Mouse (Mus musculus) CH12F3 (cell line): Measurements from ENCODE around the gene Tmem174.

Experiments used
- in situ Hi-C: fragments of 300-500 bp; cut with MboI; formaldehyde crosslinking; loops from 2 replicates; pipeline ENCODE4 v1.14.3; 2020; ENCODE audit warnings: low sequenced_read_pairs

The Tmem174 gene

DNA sequence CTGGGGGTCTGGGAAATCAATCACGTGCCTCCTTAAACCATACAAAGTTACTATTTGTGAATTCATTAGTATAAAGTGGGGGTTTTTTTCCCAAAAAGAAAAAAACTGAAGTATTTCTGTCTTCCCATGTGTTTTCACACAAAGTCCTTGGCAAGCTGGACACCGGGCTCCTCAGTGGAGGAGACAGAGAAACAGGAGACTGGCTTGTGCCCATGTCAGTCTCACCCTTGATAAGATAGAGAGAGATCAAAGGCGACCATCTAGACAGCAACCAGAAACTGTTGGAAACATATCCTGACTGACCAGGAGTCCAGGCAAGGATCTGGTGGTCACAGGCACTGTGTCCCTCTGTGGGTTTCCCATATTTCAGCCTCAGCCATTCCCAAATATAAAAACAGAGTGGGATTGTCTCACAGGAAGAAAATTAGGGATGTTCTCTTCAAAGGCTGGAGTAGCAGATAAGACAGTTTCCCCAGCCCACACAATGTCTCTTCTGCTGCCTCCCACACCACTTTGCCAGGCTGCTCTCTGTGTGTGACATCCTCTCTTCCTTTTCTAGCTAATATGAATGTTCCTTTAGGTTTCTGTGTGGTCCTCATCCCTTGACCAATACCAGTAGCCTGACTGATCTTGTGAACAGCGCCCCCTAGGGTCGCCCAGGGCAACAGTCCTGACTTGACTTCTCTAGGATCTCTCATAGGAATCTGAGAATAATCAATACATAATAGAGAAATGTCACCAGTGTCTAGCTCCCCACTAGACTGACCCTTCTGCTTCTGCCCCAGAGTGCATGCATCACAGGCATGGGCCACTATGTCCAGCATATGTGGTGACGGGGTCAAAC is 3.3 kb downstream of the Tmem174 start:
- in situ Hi-C loops, result no loop called here

GRCm38 (mm10) chr13:98632306-98632942 is 4.8 kb downstream of the Tmem174 start:
- in situ Hi-C loops, result no loop called here

DNA sequence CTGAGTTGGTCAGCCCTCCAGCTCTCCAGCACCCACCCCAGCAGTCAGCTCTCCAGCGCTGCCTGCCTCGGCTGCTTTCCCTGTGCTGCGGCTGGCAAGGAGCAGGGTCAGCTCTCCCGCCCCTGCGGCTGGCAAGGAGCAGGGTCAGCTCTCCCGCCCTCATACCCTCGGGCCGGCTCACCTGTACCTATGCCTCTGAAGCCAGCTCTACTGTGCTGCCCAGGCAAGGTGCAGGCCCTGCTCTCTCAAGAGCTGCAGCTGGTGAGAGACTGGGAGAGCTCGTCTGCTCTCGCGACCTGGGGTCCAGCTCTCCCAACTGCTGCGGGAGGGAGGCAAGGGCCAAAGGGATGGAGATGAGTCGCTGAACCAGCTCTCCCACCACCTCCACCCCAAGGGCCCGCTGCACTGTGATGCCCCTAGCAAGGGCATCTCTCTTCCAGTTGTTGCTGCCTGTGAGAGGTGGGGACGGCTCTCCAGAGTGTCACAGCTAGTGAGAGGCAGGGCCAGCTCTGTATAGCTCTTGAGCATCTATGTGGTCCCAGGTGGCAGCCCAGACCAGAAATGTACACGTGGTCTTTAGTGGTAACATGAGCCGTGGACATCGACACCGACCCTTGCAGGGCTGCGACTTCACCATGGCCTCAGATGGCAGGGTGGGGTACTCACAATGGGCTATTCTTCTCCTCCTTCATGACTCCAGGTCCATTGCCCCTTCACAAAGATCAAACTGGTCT is 5.9 kb downstream of the Tmem174 start:
- in situ Hi-C loops, result no loop called here

DNA sequence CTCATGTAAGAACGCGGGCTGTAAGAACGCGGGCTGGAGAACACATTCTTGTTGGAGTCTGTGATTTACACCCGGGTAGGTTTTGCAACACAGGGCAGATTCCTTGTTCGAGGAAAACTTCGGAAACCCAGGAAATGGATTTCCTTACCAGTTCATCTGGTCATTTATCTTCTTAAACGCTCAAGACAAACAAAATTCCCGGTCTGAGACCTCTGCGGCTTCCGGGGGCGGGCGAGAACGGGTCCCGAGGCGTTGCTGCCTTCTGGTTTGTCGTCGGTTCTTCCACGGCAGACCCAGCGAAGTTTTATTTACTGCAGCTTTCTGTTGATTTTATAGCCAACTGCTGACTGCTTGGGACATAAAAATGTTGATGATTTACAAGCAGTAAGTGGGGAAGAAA is 10.5 kb downstream of the Tmem174 start:
- in situ Hi-C loops, result no loop called here

DNA sequence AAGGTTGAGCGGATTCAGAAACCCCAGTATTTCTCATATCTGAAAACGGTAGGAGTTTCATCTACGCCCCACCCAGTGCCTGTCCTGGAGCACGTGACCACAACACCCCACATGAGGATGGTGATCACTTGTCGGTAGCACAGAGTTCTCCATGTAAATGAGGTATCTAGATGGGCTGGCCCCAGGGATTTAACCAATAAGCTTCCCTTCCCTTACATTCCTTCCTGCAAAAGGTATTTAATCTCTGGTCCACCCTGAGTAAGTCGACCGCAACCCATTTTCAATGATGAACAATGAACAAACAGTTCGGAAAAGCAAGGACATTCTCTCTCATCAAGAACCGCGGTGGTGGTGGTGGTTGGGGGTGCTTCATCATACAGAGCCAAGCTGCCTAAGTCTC is 12.7 kb downstream of the Tmem174 start:
- in situ Hi-C loops, result no loop called here

DNA sequence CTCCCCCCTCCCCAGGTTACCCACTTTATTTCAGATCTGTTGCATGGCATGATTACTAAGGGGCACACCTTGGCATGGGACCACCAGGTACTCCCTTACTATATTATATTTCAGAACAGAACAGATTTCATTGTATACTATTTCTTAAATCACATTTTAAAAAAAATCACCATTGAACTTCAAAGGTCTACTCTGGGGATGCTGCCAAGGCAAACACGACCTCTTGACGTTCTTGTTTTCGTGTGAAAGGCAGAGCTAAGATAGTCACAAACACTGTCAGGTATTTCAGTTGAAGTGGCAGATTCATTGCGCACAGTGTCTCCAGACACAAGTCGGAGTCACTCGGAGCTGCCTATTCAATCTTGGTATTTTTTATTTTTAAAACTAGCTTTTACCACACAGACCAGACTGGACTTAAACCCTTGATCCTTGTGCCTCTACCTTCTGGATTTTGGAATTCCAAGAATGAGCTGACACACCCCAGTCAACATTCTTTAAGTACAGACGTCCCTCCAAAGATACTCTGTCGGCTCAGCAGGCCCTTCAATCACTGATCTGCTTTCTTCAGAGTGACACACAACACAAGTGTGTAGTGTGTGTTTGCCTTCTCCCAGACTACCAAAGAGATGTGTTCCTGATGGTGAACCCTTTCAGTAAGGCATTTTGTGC is 14.2 kb downstream of the Tmem174 start:
- in situ Hi-C loops, result no loop called here

GRCm38 (mm10) chr13:98617429-98618067 is 19.7 kb downstream of the Tmem174 start:
- in situ Hi-C loops, result no loop called here

- in situ Hi-C loops, result no loop called here
These were observed 29.2 kb downstream of the Tmem174 start for GRCm38 (mm10) chr13:98607885-98608477.

DNA sequence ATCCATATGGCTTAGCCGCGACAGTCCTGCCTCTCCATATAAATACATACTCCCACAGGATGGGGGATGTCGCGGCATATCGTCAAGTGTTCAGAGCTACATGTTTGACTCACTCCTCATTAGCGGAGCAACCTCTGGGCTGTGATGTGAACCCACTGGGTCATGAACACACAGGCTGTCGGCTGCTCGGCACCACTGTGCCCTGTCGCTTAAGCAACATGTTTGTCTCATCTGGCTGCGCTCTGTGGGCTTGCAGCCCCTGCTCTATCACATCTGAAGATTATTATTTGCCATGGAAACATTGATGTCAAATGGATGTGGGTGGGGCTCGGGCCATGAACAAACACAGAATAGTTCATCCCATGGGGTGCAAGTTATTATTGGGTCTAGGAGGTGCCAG is 33.4 kb downstream of the Tmem174 start:
- in situ Hi-C loops, result no loop called here

DNA sequence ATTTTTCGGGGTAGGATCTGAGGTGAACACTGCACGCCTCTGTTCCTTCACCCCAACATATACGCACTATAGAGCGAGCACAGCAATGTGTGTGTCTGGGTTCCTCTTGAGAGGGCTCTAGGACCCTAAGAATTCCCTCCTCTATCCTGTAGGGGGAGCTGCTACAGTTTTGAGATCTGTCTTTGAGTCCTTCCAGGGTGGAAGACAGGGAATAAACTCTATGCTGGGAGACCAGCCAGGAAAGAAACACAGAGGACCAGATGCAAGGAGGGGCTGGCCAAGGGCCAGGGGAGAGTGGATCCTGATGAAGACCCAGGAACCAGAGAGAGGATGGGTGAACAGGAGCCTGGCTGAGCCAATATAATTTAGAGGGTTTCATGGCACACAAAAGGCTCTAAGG is 40.5 kb downstream of the Tmem174 start:
- in situ Hi-C loops, result no loop called here

DNA sequence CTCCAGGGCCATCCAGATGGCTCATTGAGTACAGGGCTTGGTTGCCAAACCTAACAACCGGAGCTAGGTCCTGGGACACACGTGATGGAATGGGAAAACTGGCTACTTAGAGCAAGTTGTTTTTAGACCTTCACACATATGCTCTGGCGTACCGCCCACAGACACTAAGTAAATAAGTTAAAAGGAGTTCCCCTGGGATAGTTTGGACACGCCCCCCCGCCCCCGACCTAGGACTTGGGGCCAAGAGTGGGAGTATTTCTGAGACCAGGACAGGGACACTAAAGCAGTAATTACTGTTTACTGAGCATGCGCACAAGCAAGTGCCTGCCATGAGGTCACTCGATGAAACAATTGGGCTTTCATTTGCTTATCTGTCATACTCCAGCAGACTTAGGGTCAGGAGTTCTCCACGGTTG is 42.5 kb downstream of the Tmem174 start:
- in situ Hi-C loops, result no loop called here

GRCm38 (mm10) chr13:98593938-98594539 is 43.2 kb downstream of the Tmem174 start:
- in situ Hi-C loops, result no loop called here

- in situ Hi-C loops, result no loop called here
These were observed 45.8 kb downstream of the Tmem174 start for GRCm38 (mm10) chr13:98591406-98591805.

GRCm38 (mm10) chr13:98590693-98591389 is 46.4 kb downstream of the Tmem174 start:
- in situ Hi-C loops, result no loop called here

GRCm38 (mm10) chr13:98589572-98589971 is 47.6 kb downstream of the Tmem174 start:
- in situ Hi-C loops, result no loop called here

- in situ Hi-C loops, result no loop called here
These were observed 48.2 kb downstream of the Tmem174 start for GRCm38 (mm10) chr13:98588951-98589501.

- in situ Hi-C loops, result no loop called here
These were observed 48.7 kb downstream of the Tmem174 start for GRCm38 (mm10) chr13:98588480-98588879.

GRCm38 (mm10) chr13:98587639-98588038 is 49.6 kb downstream of the Tmem174 start:
- in situ Hi-C loops, result no loop called here
